Mouse (Mus musculus) forebrain, embryonic 14.5 days (tissue): ENCODE results near the gene Alppl2. TPM values are rescaled to one million over a fixed set of nuclear protein-coding genes. Genes with fewer than 3 reads are reported as not detected.

Experiments
- ATAC-seq: fragments of 200-750 bp; cut with Nextera tagmentation; 2 replicates; pipeline ENCODE4 v1.8.0; 2017; ENCODE audit warnings: mild to moderate bottlenecking, moderate library complexity
- DNase-seq: peaks from one replicate; pipeline ENCODE4 v3.0.0-alpha.2; 2015; ENCODE audit warnings: low spot score
- H3K27ac ChIP-seq: fragments of 300-500 bp; sonication (generic); 2 replicates; pipeline ENCODE4 v1.5.1; 2014; ENCODE audit warnings: low read depth, mild to moderate bottlenecking, control low read depth, low read length, moderate library complexity
- H3K27me3 ChIP-seq: fragments of 300-500 bp; sonication (generic); replicated peaks from 2 replicates; pipeline ENCODE4 v1.6.1; 2014; ENCODE audit warnings: low read length, control low read depth, mixed read lengths; ENCODE audit not compliant: control insufficient read depth, insufficient read depth
- H3K36me3 ChIP-seq: fragments of 300-500 bp; sonication (generic); 2 replicates; pipeline ENCODE4 v1.6.1; 2014; ENCODE audit warnings: low read length, control low read depth; ENCODE audit not compliant: control insufficient read depth, insufficient read depth
- H3K4me1 ChIP-seq: fragments of 300-500 bp; sonication (generic); 2 replicates; pipeline ENCODE4 v1.6.1; 2014; ENCODE audit warnings: antibody characterized with exemption, low read length, control low read depth; ENCODE audit not compliant: control insufficient read depth, insufficient read depth
- H3K4me2 ChIP-seq: fragments of 300-500 bp; sonication (generic); 2 replicates; pipeline ENCODE4 v1.6.1; 2014; ENCODE audit warnings: mild to moderate bottlenecking, control low read depth, low read length
- H3K4me3 ChIP-seq: fragments of 300-500 bp; sonication (generic); 2 replicates; pipeline ENCODE4 v1.5.1; 2014; ENCODE audit warnings: low read depth, low read length, control low read depth
- H3K9ac ChIP-seq: fragments of 300-500 bp; sonication (generic); 2 replicates; pipeline ENCODE4 v1.6.1; 2014; ENCODE audit warnings: mild to moderate bottlenecking, low read length, control low read depth, moderate library complexity
- H3K9me3 ChIP-seq: fragments of 300-500 bp; sonication (generic); replicated peaks from 2 replicates; pipeline ENCODE4 v1.6.1; 2016; ENCODE audit warnings: low read length, control low read depth, mixed read lengths; ENCODE audit not compliant: control insufficient read depth
- WGBS: fragments of 180-500 bp; shearing (Covaris S2); extraction: QIAGEN DNeasy Blood & Tissue Kit; methylation state at CpG from one replicate; pipeline ENCODE4 v1.1.7; 2014; 5-methylcytosine and 5-hydroxymethylcytosine counted together
- polyA plus RNA-seq: library from polyadenylated mRNA; unstranded; fragments of >200 nt; fragmentation: Nextera tagmentation; extraction: Ambion mirVana; gene quantifications from 2 replicates; pipeline ENCODE4 v1.2.1, GENCODE M21; 2014

Alppl2 gene
- polyA plus RNA-seq, 1 experiment from 2014 or later: not detected

- Histone ChIP-seq H3K9ac (no peak overlapping the region), H3K4me2 (no peak overlapping the region), H3K36me3 (no peaks in the 10 kb centered on the region), H3K4me3 (no peak overlapping the region), H3K27ac (no peak overlapping the region), H3K9me3 (no peaks in the 10 kb centered on the region), H3K27me3 (no peaks in the 10 kb centered on the region), H3K4me1 (no peaks in the 10 kb centered on the region)
- WGBS: 94% methylated on average over 3 of the region's 3 CpGs
- no peak for ATAC-seq
- DNase-seq: no peak
Measured at GRCm38 (mm10) chr1:87102114-87102513, 12.4 kb upstream of the Alppl2 start.

- H3K4me2 ChIP-seq: no peak within 1 kb of the TSS
- H3K4me1 ChIP-seq: no peaks in the 10 kb centered on the region
- no peak within 1 kb of the TSS for H3K9ac ChIP-seq
- H3K27me3 ChIP-seq: no peaks in the 10 kb centered on the region
- no peak for DNase-seq
- no peak for ATAC-seq
- no peak within 1 kb of the TSS for H3K27ac ChIP-seq
- no peaks in the 10 kb centered on the region for H3K9me3 ChIP-seq
- WGBS: 100% methylated on average over 1 of the region's 1 CpGs
- no peak within 1 kb of the TSS for H3K4me3 ChIP-seq
- H3K36me3 ChIP-seq: no peaks in the 10 kb centered on the region
Measured at GRCm38 (mm10) chr1:87101411-87101810, 11.7 kb upstream of the Alppl2 start, which contains the start of gene Alpi. TSS of gene Alpi (minus strand) at chr1:87101606.

- DNase-seq: peak; percentile 54
- 15% methylated on average over 30 of the region's 30 CpGs for WGBS
Measured at GRCm38 (mm10) chr1:87098358-87098975, 8.7 kb upstream of the Alppl2 start.

GRCm38 (mm10) chr1:87095642-87096041 lies 5.9 kb upstream of the Alppl2 start:
- H3K36me3 ChIP-seq: no peaks in the 10 kb centered on the region
- no peaks in the 10 kb centered on the region for H3K9me3 ChIP-seq
- H3K27ac ChIP-seq: no peak overlapping the region
- ATAC-seq: no peak
- H3K4me2 ChIP-seq: no peak overlapping the region
- H3K4me3 ChIP-seq: no peak overlapping the region
- no peaks in the 10 kb centered on the region for H3K27me3 ChIP-seq
- WGBS: 74% methylated on average over 8 of the region's 8 CpGs
- H3K4me1 ChIP-seq: no peaks in the 10 kb centered on the region
- DNase-seq: no peak
- H3K9ac ChIP-seq: no peak overlapping the region

More at GRCm38 (mm10) chr1:87098358-87098975, 8.7 kb upstream of the Alppl2 start:
- ATAC-seq: peak; percentile 81
- Histone ChIP-seq H3K4me3 (no peak overlapping the region), H3K27me3 (no peaks in the 10 kb centered on the region), H3K4me1 (no peaks in the 10 kb centered on the region), H3K9me3 (no peaks in the 10 kb centered on the region), H3K36me3 (no peaks in the 10 kb centered on the region), H3K9ac (no peak overlapping the region), H3K27ac (no peak overlapping the region), H3K4me2 (peak overlapping the region; percentile 23; the same call in 1 of the 2 replicates)

GRCm38 (mm10) chr1:87089251-87089650 lies 477 bp downstream of the Alppl2 start:
- Histone ChIP-seq H3K27me3 (no peaks in the 10 kb centered on the region), H3K9me3 (no peaks in the 10 kb centered on the region), H3K27ac (no peak overlapping the region), H3K4me1 (no peaks in the 10 kb centered on the region), H3K9ac (no peak overlapping the region), H3K4me2 (no peak overlapping the region), H3K36me3 (no peaks in the 10 kb centered on the region), H3K4me3 (no peak overlapping the region)
- ATAC-seq: no peak
- DNase-seq: no peak
- 77% methylated on average over 11 of the region's 11 CpGs for WGBS

GRCm38 (mm10) chr1:87086964-87087363 lies 2.8 kb downstream of the Alppl2 start:
- Histone ChIP-seq H3K36me3 (no peaks in the 10 kb centered on the region), H3K9ac (no peak overlapping the region), H3K4me1 (no peaks in the 10 kb centered on the region), H3K4me2 (no peak overlapping the region), H3K9me3 (no peaks in the 10 kb centered on the region), H3K4me3 (no peak overlapping the region), H3K27ac (no peak overlapping the region), H3K27me3 (no peaks in the 10 kb centered on the region)
- 78% methylated on average over 17 of the region's 17 CpGs for WGBS
- DNase-seq (no peak), ATAC-seq (no peak)

- WGBS: 77% methylated on average over 4 of the region's 4 CpGs
- no peaks in the 10 kb centered on the region for H3K27me3 ChIP-seq
- no peak for ATAC-seq
Measured at GRCm38 (mm10) chr1:87086196-87086595, 3.5 kb downstream of the Alppl2 start.

GRCm38 (mm10) chr1:87073776-87074175 lies 16.0 kb downstream of the Alppl2 start:
- H3K9ac ChIP-seq: no peak overlapping the region
- DNase-seq (no peak), ATAC-seq (no peak)
- H3K36me3 ChIP-seq: no peaks in the 10 kb centered on the region
- no peaks in the 10 kb centered on the region for H3K9me3 ChIP-seq
- no peaks in the 10 kb centered on the region for H3K27me3 ChIP-seq
- no peak overlapping the region for H3K4me2 ChIP-seq
- H3K4me3 ChIP-seq: no peak overlapping the region
- 91% methylated on average over 8 of the region's 8 CpGs for WGBS
- H3K27ac ChIP-seq: no peak overlapping the region
- H3K4me1 ChIP-seq: no peaks in the 10 kb centered on the region

More at GRCm38 (mm10) chr1:87086196-87086595, 3.5 kb downstream of the Alppl2 start:
- Histone ChIP-seq H3K4me2 (no peak overlapping the region), H3K9ac (no peak overlapping the region), H3K36me3 (no peaks in the 10 kb centered on the region), H3K4me3 (no peak overlapping the region), H3K4me1 (no peaks in the 10 kb centered on the region), H3K9me3 (no peaks in the 10 kb centered on the region), H3K27ac (no peak overlapping the region)
- DNase-seq: no peak

GRCm38 (mm10) chr1:87070720-87071119 lies 19.0 kb downstream of the Alppl2 start:
- DNase-seq: no peak
- Histone ChIP-seq H3K9ac (no peak overlapping the region), H3K36me3 (no peaks in the 10 kb centered on the region), H3K4me3 (no peak overlapping the region), H3K27ac (no peak overlapping the region), H3K4me2 (no peak overlapping the region), H3K4me1 (no peaks in the 10 kb centered on the region), H3K27me3 (no peaks in the 10 kb centered on the region), H3K9me3 (no peaks in the 10 kb centered on the region)
- no peak for ATAC-seq
- WGBS: 48% methylated on average over 16 of the region's 16 CpGs
